Mouse (Mus musculus) embryo, embryonic 9.5 days (tissue): ENCODE measurements around the gene Dnah8.

Source experiments
- DNase-seq: peaks from one replicate; pipeline ENCODE4 v3.0.0-alpha.2; 2017; ENCODE audit errors: extremely low spot score

Dnah8 gene

DNA sequence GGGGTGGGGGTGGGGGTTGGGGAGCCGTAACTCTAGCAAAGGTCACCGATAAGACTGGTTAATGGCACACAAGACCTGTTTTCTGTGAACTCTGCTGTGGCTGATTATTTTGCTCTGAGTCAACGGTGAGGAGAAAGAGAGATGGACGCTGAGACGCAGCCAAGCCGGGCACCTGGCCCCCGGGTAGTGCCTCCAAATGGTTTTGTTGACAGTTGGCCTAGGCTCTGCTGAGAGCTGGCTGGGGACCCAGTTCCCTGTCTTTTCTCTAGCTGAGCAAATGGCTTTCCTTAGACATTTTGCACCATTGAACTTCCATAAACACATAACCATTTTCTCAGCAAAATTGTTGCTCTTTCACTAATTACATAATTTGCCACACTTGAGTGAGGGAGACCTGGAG, 253.3 kb downstream of the Dnah8 start:
- DNase-seq, result no peak

DNA sequence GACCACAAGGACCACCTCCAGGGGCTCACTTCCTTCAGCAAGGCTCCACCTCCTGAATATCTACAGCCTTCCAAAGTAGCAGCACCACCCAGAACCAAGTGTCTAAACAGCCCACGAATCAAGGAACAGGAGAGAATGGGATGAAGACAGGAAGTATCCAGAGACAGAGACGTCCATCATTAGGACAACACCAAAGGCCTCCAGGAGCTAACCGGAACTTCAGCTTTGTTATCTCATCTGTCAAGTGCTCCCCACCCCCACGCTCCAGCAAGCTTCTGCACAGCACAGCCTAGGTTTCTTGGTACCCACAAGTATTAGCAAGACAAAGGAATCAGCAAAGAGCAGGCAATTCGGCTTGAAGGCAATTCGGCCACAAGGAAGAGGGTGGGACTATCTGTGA, 254.5 kb downstream of the Dnah8 start:
- DNase-seq, result no peak

GRCm38 (mm10) chr17:30880391-30880790, 256.2 kb downstream of the Dnah8 start:
- no peak for DNase-seq

DNA sequence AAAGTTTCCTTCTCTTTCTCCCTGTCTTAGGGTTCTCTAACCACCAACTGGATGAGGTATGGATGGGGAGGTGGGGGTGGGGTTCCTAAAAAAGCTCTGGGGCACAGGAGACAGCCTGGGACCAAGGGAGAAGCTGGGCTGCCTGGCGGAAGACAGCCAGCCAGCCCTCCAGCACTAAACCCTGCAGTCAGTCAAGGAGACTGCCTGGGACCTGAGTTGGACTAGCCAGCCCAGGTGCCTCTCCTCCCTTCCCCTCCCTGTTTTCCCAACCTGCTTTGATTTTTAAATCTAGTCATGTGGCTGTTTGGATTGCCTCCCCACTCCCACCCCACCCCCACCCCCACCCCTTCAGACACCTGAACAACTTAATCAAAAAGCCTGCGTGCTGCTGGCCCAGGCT, 256.8 kb downstream of the Dnah8 start:
- no peak for DNase-seq

DNA sequence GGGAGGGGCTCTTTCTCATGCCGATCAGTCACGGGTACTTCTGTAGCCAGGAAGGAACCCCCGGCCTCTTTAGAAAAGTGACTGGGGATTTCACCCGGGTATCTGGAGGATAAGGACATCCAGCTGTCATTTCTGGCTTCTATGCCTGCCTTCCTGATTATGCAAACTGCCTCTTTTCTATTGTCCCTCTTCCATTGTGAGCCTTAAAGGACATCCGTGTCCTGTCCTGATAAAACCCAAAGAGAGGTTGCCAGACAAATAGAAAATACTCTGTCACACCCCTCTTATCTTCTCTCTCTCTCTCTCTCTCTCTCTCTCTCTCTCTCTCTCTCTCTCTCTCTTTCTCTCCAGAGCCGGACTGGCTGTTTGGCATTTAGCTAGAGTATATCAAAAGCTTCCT, 258.1 kb downstream of the Dnah8 start:
- no peak for DNase-seq

DNA sequence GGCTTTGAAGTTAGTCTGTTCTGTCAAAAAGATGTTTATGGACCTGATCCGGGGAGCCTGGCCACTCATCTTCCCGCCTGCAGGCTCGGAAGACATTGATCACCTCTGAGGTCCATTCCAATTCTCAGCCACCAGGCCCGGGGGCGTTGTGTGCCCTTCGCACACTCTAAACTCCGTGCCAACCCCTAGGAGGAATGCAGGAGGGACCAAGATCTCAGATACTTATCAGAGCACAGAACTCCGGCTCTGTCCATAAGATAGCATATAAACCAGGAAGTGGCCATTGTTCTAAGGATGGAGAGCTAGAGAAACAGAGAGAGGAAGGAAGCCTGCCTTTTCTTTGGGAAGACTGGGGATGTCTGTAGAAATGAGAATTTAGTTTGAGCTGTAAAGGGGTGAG, 259.4 kb downstream of the Dnah8 start:
- no peak for DNase-seq

DNA sequence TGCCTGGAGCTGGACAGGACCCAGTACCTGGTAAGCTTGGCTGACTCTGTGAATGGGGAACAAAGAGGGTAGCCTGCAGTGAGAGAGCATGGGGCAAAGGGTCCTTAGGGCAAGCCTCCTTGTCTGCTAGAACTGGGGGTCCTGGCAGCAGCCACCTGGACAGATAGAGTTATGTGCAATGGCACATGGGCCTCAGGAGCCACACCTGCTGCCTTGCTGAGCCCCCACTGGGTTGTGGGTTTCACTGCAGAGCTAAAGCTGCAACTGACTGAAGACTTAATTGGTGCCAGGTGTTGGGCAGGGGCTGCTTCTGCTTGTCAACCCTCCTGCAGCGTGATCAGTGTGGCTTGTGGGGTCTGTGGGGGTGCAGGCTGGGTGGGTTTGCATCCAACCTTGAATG, 267.9 kb downstream of the Dnah8 start:
- DNase-seq, result no peak

- peak; percentile 24 for DNase-seq
These were observed 268.6 kb downstream of the Dnah8 start for GRCm38 (mm10) chr17:30892730-30893129.

DNA sequence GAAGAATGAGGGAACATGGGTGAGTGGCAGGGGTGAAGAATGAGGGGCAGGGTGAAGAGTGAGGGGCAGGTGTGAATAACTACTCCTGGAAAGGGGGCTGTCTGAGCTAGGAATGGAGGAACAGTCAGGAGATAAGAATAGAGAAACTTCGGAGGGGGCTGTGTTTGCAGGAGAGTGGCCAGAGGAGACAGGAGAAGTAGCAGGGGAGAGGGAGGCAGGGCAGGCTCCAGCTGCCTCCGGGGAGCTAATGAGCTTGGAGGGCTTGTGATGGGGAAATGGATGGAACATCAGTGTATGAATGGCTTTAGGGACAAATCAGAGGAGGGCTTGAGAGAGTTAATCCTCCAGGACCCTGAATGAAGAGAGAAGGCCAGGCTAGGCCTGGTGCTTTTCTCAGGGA, 272.9 kb downstream of the Dnah8 start:
- DNase-seq, result no peak

- DNase-seq, result peak; percentile 12
These were observed 277.5 kb downstream of the Dnah8 start, which contains the start of gene Glp1r for GRCm38 (mm10) chr17:30901627-30902026. Gene Glp1r, plus strand, starts transcription at chr17:30901817.

GRCm38 (mm10) chr17:30904096-30904495, 279.9 kb downstream of the Dnah8 start:
- DNase-seq, result no peak

DNA sequence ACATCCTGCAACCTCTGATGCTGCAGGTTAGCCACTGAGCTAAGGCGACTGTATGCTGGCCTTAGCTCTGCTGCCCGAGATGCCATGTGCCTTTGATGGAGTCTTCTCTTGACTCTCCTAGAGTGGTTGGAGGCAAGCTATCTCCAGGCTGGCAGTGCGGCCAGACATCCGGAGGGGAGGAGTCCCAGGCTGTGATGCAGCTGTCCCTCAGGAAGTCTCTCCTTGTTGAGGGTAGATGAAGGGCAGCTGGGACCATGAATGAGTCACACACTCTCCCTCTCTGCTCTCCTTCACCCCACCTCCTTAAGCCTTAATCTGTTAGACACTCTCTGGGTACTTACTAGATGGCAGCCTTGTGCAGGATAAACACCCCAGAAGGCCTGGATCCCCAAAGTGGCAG, 283.4 kb downstream of the Dnah8 start:
- DNase-seq, result no peak

DNA sequence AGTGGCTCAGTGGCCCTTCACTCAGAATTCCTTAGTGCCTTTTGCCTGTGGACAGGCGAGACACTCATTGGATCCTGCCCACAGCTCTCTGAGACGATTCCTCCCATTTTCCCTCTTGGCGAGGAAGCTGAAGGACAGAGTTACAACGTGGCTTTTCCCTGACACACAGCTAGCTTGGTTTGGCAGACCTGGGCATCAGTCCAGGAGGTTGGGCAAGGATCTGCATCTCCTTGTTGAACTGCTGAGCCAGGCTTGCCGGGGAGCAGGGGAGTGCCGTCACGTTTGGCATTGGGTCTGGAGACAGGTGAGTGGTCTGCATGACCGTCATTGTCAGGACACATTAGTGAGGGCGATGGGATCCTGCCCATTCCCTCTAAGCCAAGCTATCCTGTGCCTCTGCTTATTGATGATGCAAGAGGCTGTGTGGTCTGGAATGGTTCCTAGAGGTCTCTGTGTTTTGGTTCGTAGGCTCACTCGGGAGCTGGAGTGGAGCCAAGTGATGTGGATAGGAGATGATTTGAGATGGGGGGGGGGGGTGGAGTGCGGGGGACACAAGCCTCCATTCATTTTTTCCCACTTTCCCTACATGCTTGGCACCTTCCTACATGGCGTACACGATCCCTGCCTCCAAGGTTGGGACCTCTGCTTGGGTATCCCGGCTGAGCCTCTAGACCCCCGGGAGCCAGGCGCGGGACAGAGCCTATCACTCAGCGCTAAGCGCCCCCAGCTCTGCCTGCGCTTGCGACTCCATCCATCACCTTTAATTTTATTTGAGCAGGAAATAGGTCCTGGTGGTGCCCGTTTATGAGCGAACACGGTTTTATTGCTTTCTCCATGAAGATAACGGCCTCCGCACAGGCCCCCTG, 286.9 kb downstream of the Dnah8 start:
- no peak for DNase-seq

DNA sequence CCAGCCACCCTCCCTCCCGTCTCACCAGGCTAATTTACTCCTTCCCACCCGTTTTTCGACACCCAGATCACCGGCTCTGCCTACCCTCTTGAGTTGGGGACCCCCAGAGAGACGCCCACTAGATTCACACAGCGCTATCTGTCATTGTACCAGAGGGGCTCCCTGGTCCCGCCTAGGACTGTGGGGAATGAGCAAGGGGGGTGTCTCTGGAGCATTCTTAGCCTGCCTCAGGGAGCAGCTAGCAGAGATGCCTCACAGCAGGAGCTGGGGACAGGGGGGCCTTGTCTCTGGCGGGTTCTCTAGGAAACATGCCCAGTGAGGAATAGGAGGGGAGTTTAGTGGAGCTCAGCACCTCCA, 287.6 kb downstream of the Dnah8 start:
- no peak for DNase-seq

DNA sequence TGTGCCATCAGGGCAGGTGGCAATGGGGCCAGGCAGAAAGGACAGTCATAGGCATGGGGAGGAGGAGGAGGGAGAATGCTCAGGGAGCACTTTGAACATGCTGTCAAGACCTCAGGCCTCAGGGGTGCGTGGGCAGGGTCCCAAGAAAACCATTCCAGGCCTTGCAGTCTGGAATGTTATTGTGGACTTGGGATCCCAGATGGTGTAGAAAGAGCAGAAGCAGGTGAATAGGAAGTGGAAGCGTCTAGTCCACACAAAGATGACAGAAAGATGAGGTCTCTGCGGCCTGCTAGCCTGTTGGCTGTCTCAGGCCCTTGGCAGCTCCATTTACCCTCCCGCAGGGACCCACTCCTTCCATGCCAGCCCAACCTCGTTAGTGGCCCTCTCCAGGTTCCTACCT, 288.4 kb downstream of the Dnah8 start:
- DNase-seq, result no peak

DNA sequence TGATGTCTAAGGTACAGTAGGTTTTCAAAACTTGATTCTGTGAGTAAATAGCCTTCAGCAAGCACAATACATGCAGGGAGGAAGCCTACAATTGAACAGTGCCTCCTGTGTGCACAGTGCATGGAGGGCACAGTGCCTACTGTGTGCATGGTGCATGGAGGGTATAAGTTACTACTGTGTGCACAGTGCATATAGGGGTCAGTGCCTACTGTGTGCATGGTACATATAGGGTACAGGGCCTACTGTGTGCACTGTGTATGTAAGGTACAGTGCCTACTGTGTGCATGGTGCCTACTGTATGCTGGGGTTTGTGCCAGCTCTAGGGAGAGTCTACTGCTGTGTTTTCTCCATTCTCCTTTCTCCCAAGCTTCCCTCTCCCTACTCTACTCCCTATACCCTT, 290.1 kb downstream of the Dnah8 start:
- DNase-seq, result no peak

GRCm38 (mm10) chr17:30923566-30923965, 299.4 kb downstream of the Dnah8 start:
- DNase-seq, result no peak
